Mouse (Mus musculus) c-Kit-positive CD71-positive TER-119-positive erythroid progenitor cells, embryonic 14.5 days (primary cell): ENCODE results near the gene Crybg1.
A peak's percentile ranks its signal among the peaks of the same experiment; 100 is the strongest.

Experiments used
- DNase-seq: peaks from one replicate; pipeline ENCODE4 v3.0.0-alpha.2; 2013; ENCODE audit warnings: low spot score

The Crybg1 gene

GRCm38 (mm10) chr10:44148337-44149317 lies at the start of gene Crybg1:
Gene Crybg1 (minus strand): TSS chr10:44148853.
- DNase-seq = peak; percentile 48

- peak; percentile 40 for DNase-seq
These were observed 28.7 kb upstream of the Crybg1 start for GRCm38 (mm10) chr10:44177365-44177764.

- DNase-seq = no peak
These were observed 27.9 kb upstream of the Crybg1 start for GRCm38 (mm10) chr10:44176548-44176947.

GRCm38 (mm10) chr10:44176120-44176519 lies 27.5 kb upstream of the Crybg1 start:
- no peak for DNase-seq

- no peak for DNase-seq
These were observed 21.5 kb upstream of the Crybg1 start for GRCm38 (mm10) chr10:44170145-44170544.

- DNase-seq = no peak
These were observed 18.4 kb upstream of the Crybg1 start for GRCm38 (mm10) chr10:44167061-44167460.

GRCm38 (mm10) chr10:44164258-44164975 lies 15.8 kb upstream of the Crybg1 start:
- DNase-seq = peak; percentile 73

GRCm38 (mm10) chr10:44163028-44163427 lies 14.4 kb upstream of the Crybg1 start:
- DNase-seq = no peak

GRCm38 (mm10) chr10:44160150-44160549 lies 11.5 kb upstream of the Crybg1 start:
- no peak for DNase-seq

GRCm38 (mm10) chr10:44157489-44157888 lies 8.8 kb upstream of the Crybg1 start:
- DNase-seq = no peak

GRCm38 (mm10) chr10:44150501-44150900 lies 1.8 kb upstream of the Crybg1 start:
- no peak for DNase-seq

GRCm38 (mm10) chr10:44143401-44143800 lies 5.3 kb downstream of the Crybg1 start:
- no peak for DNase-seq

GRCm38 (mm10) chr10:44138137-44138855 lies 10.4 kb downstream of the Crybg1 start:
- DNase-seq = no peak

GRCm38 (mm10) chr10:44126047-44126446 lies 22.6 kb downstream of the Crybg1 start:
- DNase-seq = no peak

- no peak for DNase-seq
These were observed 24.2 kb downstream of the Crybg1 start for GRCm38 (mm10) chr10:44124400-44124933.

- no peak for DNase-seq
These were observed 30.0 kb downstream of the Crybg1 start for GRCm38 (mm10) chr10:44118616-44119015.

- DNase-seq = no peak
These were observed 31.9 kb downstream of the Crybg1 start for GRCm38 (mm10) chr10:44116796-44117195.

- DNase-seq = no peak
These were observed 34.0 kb downstream of the Crybg1 start for GRCm38 (mm10) chr10:44114611-44115010.

- DNase-seq = no peak
These were observed 36.5 kb downstream of the Crybg1 start for GRCm38 (mm10) chr10:44112005-44112675.

GRCm38 (mm10) chr10:44111168-44111567 lies 37.5 kb downstream of the Crybg1 start:
- no peak for DNase-seq

GRCm38 (mm10) chr10:44110460-44110859 lies 38.2 kb downstream of the Crybg1 start:
- no peak for DNase-seq
